Mouse (Mus musculus): ENCODE data around the gene Plcb4.

Plcb4 gene

DNA sequence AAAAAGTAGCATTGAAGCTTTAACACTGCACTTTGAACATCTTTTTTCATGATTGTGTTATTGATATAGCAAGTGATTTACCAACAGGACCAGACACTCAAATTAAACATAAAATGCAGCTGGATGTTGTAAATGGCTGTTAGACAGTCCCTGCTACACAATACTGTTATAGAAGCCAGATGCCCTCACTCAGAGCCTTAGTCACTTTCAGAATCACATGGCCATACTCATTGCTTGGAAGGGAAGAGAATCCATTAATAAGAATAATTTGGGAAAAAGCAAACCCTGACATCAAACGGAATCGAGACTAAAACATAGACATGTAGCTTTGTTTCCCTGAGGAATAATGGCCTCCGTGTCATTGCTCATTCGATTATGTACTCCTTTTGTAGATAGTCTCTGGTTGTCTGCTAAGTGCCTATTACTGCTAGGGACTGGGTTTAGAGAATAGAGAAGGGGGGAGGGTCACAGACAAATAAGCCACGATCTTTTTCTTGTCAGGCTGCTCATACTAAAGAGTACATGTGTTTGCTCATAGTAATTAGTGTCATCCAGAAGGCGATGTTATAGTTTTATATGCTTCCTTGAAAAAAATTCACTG, 197.2 kb downstream of the Plcb4 start:
- no peak for DNase-seq (ENCODE audit: low read depth)

DNA sequence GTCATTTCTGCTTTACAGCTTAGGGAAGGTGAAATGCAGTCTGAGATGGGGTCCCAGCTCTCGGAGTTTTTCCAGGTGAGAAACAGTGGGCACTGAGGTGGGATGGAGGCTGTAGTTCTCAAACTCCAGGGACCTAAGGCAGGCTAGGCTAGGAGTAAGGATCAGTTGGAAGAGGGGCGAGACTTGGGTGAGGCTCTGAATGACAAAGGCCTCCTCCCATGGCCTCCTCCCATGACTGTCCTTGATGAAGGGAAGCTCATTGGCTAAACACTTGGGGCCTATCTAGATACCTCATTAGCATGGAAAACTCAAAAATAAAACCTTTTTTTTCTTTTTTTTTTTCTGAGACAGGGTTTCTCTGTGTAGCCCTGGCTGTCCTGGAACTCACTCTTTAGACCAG, 198.0 kb downstream of the Plcb4 start:
- DNase-seq (ENCODE audit: low read depth): no peak

- DNase-seq (ENCODE audit: low read depth): no peak
These were observed 203.0 kb downstream of the Plcb4 start for GRCm38 (mm10) chr2:135861531-135862488.

GRCm38 (mm10) chr2:135862489-135863390, 203.9 kb downstream of the Plcb4 start:
- DNase-seq (ENCODE audit: low read depth): no peak

- no peak for DNase-seq (ENCODE audit: low read depth)
These were observed 204.7 kb downstream of the Plcb4 start for GRCm38 (mm10) chr2:135863391-135864076.

DNA sequence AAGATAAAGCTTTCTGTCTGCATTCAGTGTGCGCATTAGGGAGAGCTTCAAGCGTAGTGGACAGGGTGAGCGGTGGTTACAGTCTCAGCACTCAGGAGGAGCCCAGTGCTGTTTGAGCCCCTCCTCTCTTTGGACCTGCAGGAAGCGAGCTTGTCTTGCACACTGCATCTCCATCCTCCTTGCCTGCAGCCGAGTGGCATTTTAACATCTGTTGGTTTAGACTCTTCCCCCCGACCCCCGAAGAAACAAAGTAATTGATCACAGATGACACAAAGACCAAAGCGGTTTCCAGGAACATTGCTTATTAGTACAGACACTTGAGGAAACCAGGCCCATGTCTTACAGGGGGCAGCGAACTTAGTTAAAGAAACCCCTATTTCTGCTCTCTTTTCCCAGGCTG, 207.6 kb downstream of the Plcb4 start:
- DNase-seq (ENCODE audit: low read depth): no peak

GRCm38 (mm10) chr2:135866838-135867237, 208.0 kb downstream of the Plcb4 start:
- no peak for DNase-seq (ENCODE audit: low read depth)

DNA sequence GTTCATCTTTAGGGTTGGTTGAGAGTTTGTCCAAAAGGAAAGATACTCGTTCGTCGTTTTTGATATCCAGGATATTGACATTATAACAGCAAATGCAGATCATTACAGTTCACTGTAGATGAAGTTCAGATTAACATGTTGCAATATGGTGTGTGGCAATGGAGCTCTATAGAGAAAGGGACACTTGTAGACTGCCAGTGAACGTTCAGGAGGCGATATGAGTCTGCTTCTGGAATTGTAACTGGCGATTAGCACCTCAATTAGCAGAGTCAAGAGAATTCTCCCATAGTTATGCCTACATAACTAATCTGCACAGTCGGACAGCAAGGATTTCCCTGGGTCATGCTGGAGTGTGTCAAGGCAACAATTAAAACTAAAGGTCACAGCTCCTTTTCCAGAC, 210.8 kb downstream of the Plcb4 start:
- DNase-seq (ENCODE audit: low read depth): no peak

GRCm38 (mm10) chr2:135873146-135873545, 214.3 kb downstream of the Plcb4 start:
- DNase-seq (ENCODE audit: low read depth): no peak

- no peak for DNase-seq (ENCODE audit: low read depth)
These were observed 214.9 kb downstream of the Plcb4 start for GRCm38 (mm10) chr2:135873761-135874160.

- DNase-seq (ENCODE audit: low read depth): no peak
These were observed 216.7 kb downstream of the Plcb4 start for GRCm38 (mm10) chr2:135875549-135875948.

DNA sequence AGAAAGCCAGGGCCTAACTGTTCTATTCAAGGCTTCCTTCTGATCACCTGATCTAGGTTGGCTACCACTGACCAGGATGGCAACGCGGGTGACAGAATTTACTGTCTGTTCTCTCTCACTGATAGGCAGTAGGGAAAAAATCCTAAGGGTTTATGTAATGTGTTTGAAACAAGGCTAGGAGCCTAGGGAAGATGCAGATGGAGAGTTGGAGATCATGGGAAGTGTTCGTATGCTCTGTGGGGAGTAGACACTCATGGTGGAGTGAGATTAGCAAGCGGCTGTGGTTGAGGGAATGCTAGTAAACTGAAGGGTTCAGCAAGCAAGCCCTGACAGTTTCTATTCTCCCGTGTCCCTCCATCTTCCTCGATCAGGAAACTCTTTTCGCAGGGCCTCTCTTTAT, 220.5 kb downstream of the Plcb4 start:
- DNase-seq (ENCODE audit: low read depth): no peak

- DNase-seq (ENCODE audit: low read depth): no peak
These were observed 221.5 kb downstream of the Plcb4 start for GRCm38 (mm10) chr2:135880269-135880760.

DNA sequence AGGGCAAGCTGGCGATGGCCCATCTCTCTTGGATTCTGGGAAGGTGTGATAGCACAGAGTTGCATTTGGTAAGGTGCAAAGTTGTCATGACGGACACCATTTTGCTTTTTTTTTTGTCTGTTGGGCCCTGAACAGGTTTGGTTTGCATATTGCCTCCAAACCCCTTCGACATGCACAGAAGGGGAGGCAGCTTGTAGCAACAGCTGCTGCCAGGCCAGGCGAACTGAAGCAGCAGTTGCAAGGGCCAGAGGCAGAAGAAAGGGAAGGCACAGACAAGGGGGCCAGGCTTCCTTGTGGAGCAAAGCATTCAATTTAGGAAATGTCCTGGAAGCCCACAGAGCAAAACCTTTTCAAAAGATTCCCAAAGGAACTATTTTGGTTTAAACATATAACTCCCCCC, 224.5 kb downstream of the Plcb4 start:
- no peak for DNase-seq (ENCODE audit: low read depth)

- no peak for DNase-seq (ENCODE audit: low read depth)
These were observed 225.8 kb downstream of the Plcb4 start for GRCm38 (mm10) chr2:135884534-135885180.

DNA sequence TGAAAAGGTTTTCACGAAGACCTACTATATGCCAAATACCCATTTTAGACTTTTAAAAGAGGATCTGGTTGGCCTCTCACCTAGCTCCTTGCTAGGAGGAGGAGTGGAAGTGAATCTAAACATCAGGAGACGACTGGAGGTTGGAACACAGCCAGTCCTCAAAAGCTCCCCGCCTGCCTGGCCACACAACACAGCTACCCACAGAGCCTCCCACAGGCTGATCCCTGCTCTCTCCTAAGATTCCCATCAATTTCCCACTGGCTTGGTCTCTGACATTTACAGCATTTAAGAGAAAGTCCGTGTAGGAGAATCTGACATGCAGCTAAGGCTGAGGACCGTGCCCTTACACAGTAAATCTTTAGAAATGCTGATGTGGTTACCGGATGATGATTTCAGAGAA, 226.8 kb downstream of the Plcb4 start:
- no peak for DNase-seq (ENCODE audit: low read depth)

GRCm38 (mm10) chr2:135886081-135886679, 227.4 kb downstream of the Plcb4 start:
- DNase-seq (ENCODE audit: low read depth): no peak

- DNase-seq (ENCODE audit: low read depth): no peak
These were observed 229.0 kb downstream of the Plcb4 start for GRCm38 (mm10) chr2:135887805-135888204.

DNA sequence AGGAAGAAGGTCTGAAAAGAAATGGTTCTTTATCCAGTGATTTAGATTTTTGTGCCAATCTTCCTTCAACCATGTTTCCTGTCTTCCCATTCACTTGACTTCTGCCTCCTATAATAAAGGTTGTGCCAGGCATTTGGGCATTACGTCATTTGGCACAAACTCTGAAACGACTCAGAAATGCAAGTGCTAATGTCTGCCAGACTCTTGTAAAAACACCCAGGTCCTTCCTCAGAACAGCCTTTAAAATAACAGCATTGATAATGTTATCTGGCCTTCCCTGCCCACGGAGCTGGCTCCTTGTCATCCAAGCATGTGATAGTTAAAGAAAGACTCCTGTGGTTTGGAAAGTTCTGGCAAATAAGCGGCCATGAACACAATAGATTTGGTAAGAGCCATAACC, 229.4 kb downstream of the Plcb4 start:
- no peak for DNase-seq (ENCODE audit: low read depth)

- no peak for DNase-seq (ENCODE audit: low read depth)
These were observed 230.0 kb downstream of the Plcb4 start for GRCm38 (mm10) chr2:135888767-135889166.

GRCm38 (mm10) chr2:135890083-135890482, 231.3 kb downstream of the Plcb4 start:
- DNase-seq (ENCODE audit: low read depth): no peak

Measured in c-Kit-positive CD71-negative TER-119-negative erythroid progenitor cells, embryonic 14.5 days (primary cell).